Mouse (Mus musculus): ENCODE measurements around the gene Pla1a. TPM values are rescaled to one million over a fixed set of nuclear protein-coding genes. Genes with fewer than 3 reads are reported as not detected.

The Pla1a gene
- polyA plus RNA-seq, 1 experiment from 2014 or later: 1.3 TPM

DNA sequence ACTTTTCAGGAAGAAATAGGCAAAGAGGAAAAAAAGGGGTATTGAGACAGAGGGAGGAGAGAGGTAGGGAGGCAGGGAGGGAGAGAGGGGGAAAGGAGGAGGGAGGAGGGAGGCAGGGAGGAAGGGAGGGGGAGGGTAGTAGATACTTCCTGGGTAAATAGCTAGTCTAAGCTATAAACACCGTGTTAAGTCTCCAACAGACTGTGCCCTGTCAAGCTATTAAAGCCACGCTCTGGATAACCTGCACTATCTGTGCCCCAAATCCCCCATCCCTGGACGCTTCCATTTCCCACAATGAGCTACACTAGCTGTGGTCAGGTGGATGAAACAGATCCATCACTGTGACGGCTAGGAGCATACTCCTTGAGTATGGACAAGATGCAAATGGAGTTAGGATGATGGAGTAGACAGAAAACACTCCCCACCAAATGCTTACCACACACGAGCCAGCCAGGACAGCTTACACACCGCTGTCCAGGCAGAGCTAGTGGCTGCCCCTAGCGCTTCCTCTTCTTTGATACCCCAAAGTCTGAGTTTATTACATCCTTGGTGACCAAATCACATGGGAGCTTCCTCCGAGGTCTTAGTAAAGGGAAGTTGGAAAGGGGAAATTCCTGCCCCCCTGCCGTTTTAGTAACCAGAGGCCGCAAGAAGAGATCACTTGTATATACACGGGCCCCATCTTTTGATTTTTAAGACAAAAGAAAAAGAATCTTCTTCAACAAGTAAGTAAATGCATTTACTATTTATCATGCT is 24.0 kb upstream of the Pla1a start:
- Histone ChIP-seq H3K4me1 (ENCODE audit: control insufficient read depth in 2 of 2, insufficient read depth in 2 of 2, low read length in 2 of 2) (0 out of 4 replicates have a peak, but pooled peaks cover 0 to 2% of the 10 kb centered on the region in 2 experiments), H3K4me3 (ENCODE audit: control insufficient read depth in 1 of 2, insufficient read depth in 1 of 2, low read depth in 1 of 2, low read length in 2 of 2) (no peak overlapping the region), H3K9ac (ENCODE audit: low read length) (no peak overlapping the region), H3K9me3 (ENCODE audit: control insufficient read depth, low read length) (no peaks in the 10 kb centered on the region), H3K4me2 (ENCODE audit: low read length) (no peak overlapping the region), H3K27me3 (ENCODE audit: control insufficient read depth, insufficient read depth, low read length) (no peaks in the 10 kb centered on the region), H3K36me3 (ENCODE audit: control insufficient read depth, insufficient read depth, low read length) (no peaks in the 10 kb centered on the region), H3K27ac (replicated peaks in 1 of 2; ENCODE audit: control insufficient read depth in 1 of 2, insufficient read depth in 1 of 2, low read depth in 2 of 2, low read length in 2 of 2) (no peak overlapping the region)
- no peak for ATAC-seq (ENCODE audit: insufficient number of reproducible peaks, insufficient read depth, low FRiP score, low read depth)
- 64% methylated on average over 11 of the region's 11 CpGs for WGBS

DNA sequence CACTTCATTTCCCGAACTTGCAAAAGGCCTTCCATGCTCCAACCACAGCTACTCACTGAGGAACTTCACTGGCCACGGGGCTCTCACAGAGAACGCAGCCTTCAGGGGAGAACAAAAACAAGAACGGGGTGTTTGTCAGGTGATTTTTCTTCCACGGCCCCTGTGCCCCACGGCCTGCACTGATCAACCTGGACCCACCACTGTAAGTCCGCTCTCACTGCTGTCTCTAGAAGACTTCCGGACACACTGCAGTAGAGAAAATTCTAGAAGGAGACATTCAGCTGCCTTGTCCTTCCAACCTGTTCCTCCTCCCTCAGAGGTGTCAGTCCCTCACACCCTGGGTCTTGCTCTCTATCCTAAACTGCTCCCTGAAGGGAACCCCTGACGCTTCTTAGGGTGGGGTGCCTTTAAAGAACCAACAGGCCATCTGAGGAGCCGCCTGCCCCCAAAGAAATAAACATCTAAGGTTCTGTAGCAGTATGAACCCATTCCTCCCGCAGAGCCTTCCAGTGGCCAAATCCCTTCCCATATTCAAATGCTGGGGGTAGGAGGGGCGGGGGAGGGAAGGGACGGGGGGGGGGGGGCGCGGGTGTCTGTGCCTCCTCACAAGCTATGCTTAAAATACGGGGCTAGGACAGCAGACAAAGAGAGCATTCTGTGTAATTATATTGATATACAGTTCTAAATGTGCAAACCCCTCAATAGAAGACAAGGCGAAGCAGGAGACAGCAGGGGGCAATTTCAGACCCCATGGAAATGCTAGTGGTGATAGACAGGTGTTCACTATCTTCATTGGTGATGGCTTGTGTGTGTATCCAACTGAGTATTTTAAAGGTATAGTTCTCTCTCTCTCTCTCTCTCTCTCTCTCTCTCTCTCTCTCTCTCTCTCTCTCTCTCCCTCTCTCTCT is 22.8 kb upstream of the Pla1a start, which contains the start of gene Cd80:
Cd80 (plus strand) TSS at position 51 of the 908 bp plus-strand sequence.
- no peak for ATAC-seq (ENCODE audit: insufficient number of reproducible peaks, insufficient read depth, low FRiP score, low read depth)
- WGBS: 65% methylated on average over 17 of the region's 17 CpGs

GRCm38 (mm10) chr16:38454533-38455254 is 21.7 kb upstream of the Pla1a start:
- Histone ChIP-seq H3K9ac (ENCODE audit: low read length) (no peak overlapping the region), H3K4me1 (ENCODE audit: control insufficient read depth in 2 of 2, insufficient read depth in 2 of 2, low read length in 2 of 2) (peaks cover 8 to 9% of the 10 kb centered on the region in 2 experiments), H3K36me3 (ENCODE audit: control insufficient read depth, insufficient read depth, low read length) (peaks cover 10% of the 10 kb centered on the region), H3K9me3 (ENCODE audit: control insufficient read depth, low read length) (no peaks in the 10 kb centered on the region), H3K4me2 (ENCODE audit: low read length) (no peak overlapping the region), H3K4me3 (ENCODE audit: control insufficient read depth in 1 of 2, insufficient read depth in 1 of 2, low read depth in 1 of 2, low read length in 2 of 2) (no peak overlapping the region), H3K27ac (replicated peaks in 1 of 2; ENCODE audit: control insufficient read depth in 1 of 2, insufficient read depth in 1 of 2, low read depth in 2 of 2, low read length in 2 of 2) (no peak overlapping the region), H3K27me3 (ENCODE audit: control insufficient read depth, insufficient read depth, low read length) (no peaks in the 10 kb centered on the region)
- 69% methylated on average over 11 of the region's 11 CpGs for WGBS
- no peak for ATAC-seq (ENCODE audit: insufficient number of reproducible peaks, insufficient read depth, low FRiP score, low read depth)

More for the DNA sequence above, 22.8 kb upstream of the Pla1a start, which contains the start of gene Cd80:
- H3K27ac ChIP-seq (replicated peaks in 1 of 2; ENCODE audit: control insufficient read depth in 1 of 2, insufficient read depth in 1 of 2, low read depth in 2 of 2, low read length in 2 of 2): no peak within 1 kb of the TSS
- no peaks in the 10 kb centered on the region for H3K9me3 ChIP-seq (ENCODE audit: control insufficient read depth, low read length)
- no peak within 1 kb of the TSS for H3K9ac ChIP-seq (ENCODE audit: low read length)
- H3K4me1 ChIP-seq (ENCODE audit: control insufficient read depth in 2 of 2, insufficient read depth in 2 of 2, low read length in 2 of 2): peaks cover 8 to 9% of the 10 kb centered on the region in 2 experiments
- H3K4me2 ChIP-seq (ENCODE audit: low read length): no peak within 1 kb of the TSS
- no peak within 1 kb of the TSS for H3K4me3 ChIP-seq (ENCODE audit: control insufficient read depth in 1 of 2, insufficient read depth in 1 of 2, low read depth in 1 of 2, low read length in 2 of 2)
- no peaks in the 10 kb centered on the region for H3K27me3 ChIP-seq (ENCODE audit: control insufficient read depth, insufficient read depth, low read length)
- H3K36me3 ChIP-seq (ENCODE audit: control insufficient read depth, insufficient read depth, low read length): 0 out of 2 replicates have a peak, but pooled peaks cover under 1% of the 10 kb centered on the region

GRCm38 (mm10) chr16:38453952-38454351 is 21.0 kb upstream of the Pla1a start:
- peaks cover 8 to 9% of the 10 kb centered on the region in 2 experiments for H3K4me1 ChIP-seq (ENCODE audit: control insufficient read depth in 2 of 2, insufficient read depth in 2 of 2, low read length in 2 of 2)
- H3K4me2 ChIP-seq (ENCODE audit: low read length): no peak overlapping the region
- 81% methylated on average over 4 of the region's 4 CpGs for WGBS
- no peaks in the 10 kb centered on the region for H3K27me3 ChIP-seq (ENCODE audit: control insufficient read depth, insufficient read depth, low read length)
- H3K9me3 ChIP-seq (ENCODE audit: control insufficient read depth, low read length): no peaks in the 10 kb centered on the region
- H3K27ac ChIP-seq (replicated peaks in 1 of 2; ENCODE audit: control insufficient read depth in 1 of 2, insufficient read depth in 1 of 2, low read depth in 2 of 2, low read length in 2 of 2): no peak overlapping the region
- H3K9ac ChIP-seq (ENCODE audit: low read length): no peak overlapping the region
- ATAC-seq (ENCODE audit: insufficient number of reproducible peaks, insufficient read depth, low FRiP score, low read depth): no peak
- H3K4me3 ChIP-seq (ENCODE audit: control insufficient read depth in 1 of 2, insufficient read depth in 1 of 2, low read depth in 1 of 2, low read length in 2 of 2): no peak overlapping the region
- peaks cover 16% of the 10 kb centered on the region for H3K36me3 ChIP-seq (ENCODE audit: control insufficient read depth, insufficient read depth, low read length)

DNA sequence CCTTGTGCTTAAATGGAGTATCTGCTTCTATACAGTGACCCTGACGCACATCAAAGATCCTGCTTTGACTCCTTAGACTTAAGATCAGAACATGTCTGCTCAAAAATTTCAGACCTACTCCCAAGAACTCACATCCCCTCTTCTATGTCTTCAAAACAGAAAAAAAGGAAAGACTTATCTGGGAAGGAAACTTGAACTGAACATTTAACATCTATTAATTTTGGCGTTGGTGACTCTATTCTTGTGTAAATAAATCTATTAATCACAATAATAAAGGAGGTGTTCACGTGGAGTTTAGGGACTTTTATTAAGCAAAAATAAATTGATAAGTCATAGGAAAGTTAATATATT is 20.2 kb upstream of the Pla1a start:
- peak overlapping the region; percentile 72 to 91 for H3K27ac ChIP-seq (replicated peaks in 1 of 2; ENCODE audit: control insufficient read depth in 1 of 2, insufficient read depth in 1 of 2, low read depth in 2 of 2, low read length in 2 of 2)
- H3K4me2 ChIP-seq (ENCODE audit: low read length): peak overlapping the region; percentile 86
- H3K36me3 ChIP-seq (ENCODE audit: control insufficient read depth, insufficient read depth, low read length): peaks cover 24% of the 10 kb centered on the region
- ATAC-seq (ENCODE audit: insufficient number of reproducible peaks, insufficient read depth, low FRiP score, low read depth): no peak
- WGBS: 34% methylated on average over 3 of the region's 3 CpGs
- H3K4me3 ChIP-seq (ENCODE audit: control insufficient read depth in 1 of 2, insufficient read depth in 1 of 2, low read depth in 1 of 2, low read length in 2 of 2): peak overlapping the region; percentile 66 to 74
- H3K9me3 ChIP-seq (ENCODE audit: control insufficient read depth, low read length): no peaks in the 10 kb centered on the region
- H3K9ac ChIP-seq (ENCODE audit: low read length): peak overlapping the region; percentile 96
- H3K27me3 ChIP-seq (ENCODE audit: control insufficient read depth, insufficient read depth, low read length): no peaks in the 10 kb centered on the region
- peaks cover 8 to 9% of the 10 kb centered on the region in 2 experiments for H3K4me1 ChIP-seq (ENCODE audit: control insufficient read depth in 2 of 2, insufficient read depth in 2 of 2, low read length in 2 of 2)

DNA sequence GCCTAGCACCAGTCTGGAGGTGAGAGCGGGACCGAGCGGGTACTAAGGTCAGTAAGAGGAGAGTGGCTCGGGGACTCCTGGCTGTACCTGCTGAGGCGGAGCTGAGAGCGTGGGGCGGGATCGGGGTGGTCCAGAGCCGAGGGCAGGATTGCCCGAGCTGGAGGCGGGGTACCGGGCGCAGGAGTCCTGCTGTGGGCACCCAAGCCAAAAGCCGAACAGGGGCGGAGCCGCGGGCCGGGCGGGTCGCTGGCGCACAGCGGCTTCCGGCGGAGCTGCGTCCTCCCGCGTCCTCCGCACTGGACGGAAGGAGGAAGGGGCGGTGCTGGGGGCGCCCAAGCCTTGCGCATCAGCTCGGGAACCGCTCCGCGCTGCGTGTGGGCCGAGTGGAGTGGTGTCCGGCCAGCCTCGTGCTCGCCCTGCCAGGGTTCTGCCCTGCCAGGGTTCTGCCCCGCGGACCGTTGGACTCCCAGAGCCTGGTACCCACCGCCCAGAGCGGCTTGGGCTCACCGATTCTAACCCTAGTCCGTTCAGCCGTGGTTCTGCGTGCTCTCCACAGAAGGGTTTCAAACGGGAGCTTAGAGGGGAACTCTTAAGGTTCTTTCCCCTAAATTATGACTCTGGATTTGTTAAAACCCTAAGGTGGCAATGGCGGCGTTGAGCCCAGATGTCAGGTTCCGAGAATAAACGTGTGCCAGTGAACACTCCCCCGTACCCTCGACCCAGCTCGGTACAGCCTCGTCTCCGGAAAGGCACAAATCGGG is 19.7 kb upstream of the Pla1a start, which contains the start of gene Adprh:
Adprh (minus strand) TSS at position 262 of the 761 bp plus-strand sequence.
- Histone ChIP-seq H3K4me2 (ENCODE audit: low read length) (peak within 1 kb of the TSS; percentile 86), H3K9ac (ENCODE audit: low read length) (peak within 1 kb of the TSS; percentile 96), H3K27ac (replicated peaks in 1 of 2; ENCODE audit: control insufficient read depth in 1 of 2, insufficient read depth in 1 of 2, low read depth in 2 of 2, low read length in 2 of 2) (peak within 1 kb of the TSS; percentile 72 to 91), H3K36me3 (ENCODE audit: control insufficient read depth, insufficient read depth, low read length) (peaks cover 28% of the 10 kb centered on the region), H3K9me3 (ENCODE audit: control insufficient read depth, low read length) (no peaks in the 10 kb centered on the region), H3K4me1 (ENCODE audit: control insufficient read depth in 2 of 2, insufficient read depth in 2 of 2, low read length in 2 of 2) (peaks cover 8 to 9% of the 10 kb centered on the region in 2 experiments), H3K4me3 (ENCODE audit: control insufficient read depth in 1 of 2, insufficient read depth in 1 of 2, low read depth in 1 of 2, low read length in 2 of 2) (peak within 1 kb of the TSS; percentile 66 to 74), H3K27me3 (ENCODE audit: control insufficient read depth, insufficient read depth, low read length) (no peaks in the 10 kb centered on the region)
- WGBS: under 1% methylated on average over 59 of the region's 61 CpGs
- ATAC-seq (ENCODE audit: insufficient number of reproducible peaks, insufficient read depth, low FRiP score, low read depth): peak; percentile 96

Measured in heart, embryonic 14.5 days (tissue).